Mouse (Mus musculus): Measurements from ENCODE around the gene Catspere2.

The Catspere2 gene

GRCm38 (mm10) chr1:178219166-178220077 lies 236.2 kb downstream of the Catspere2 start:
- no peak for DNase-seq (ENCODE audit: low spot score in 2 of 2)

Measured in spleen, postnatal 14 days (tissue).